Comparison of ENCODE assay signal across 7 mouse cellular contexts in the genomic region with DNA sequence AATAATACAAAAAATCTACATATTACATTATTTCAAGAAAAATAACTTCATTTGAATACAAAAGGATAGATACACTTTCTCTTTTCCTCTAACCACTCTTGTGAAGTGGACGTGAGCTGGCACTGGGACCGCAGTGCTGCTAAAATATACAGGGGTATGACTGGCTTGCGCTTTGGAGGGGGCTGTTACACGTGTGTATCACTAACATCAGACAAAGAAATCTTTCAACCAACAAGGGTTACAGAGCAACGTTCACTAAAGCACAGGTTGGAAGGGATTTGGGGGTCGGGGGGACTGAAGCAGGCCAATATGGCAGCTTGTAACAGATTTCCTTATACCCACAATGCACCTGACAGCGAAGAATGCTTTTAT.
DNase-seq lines count a peak whose midpoint lies in the region; ATAC-seq and TF ChIP-seq lines count a peak whose summit lies in the region.

No protein-coding gene starts in this region.

- no peak for DNase-seq in layer of hippocampus, adult 2 months (ENCODE audit: low spot score in 2 of 2)
- DNase-seq in layer of hippocampus, adult 8-10 months (ENCODE audit: low spot score in 2 of 2), result no peak
- DNase-seq in midbrain, postnatal 0 days (ENCODE audit: low spot score), result no peak
- DNase-seq in spleen, postnatal 36 days (ENCODE audit: low spot score in 2 of 2), result no peak
- no peak for DNase-seq in cerebellum, adult 18-20 months

- H3K27ac ChIP-seq in layer of hippocampus, adult 2 months, result peak overlapping the region; percentile 87
- no peak overlapping the region for H3K27ac ChIP-seq in embryonic facial prominence, embryonic 15.5 days (replicated peaks)
- peak overlapping the region; percentile 90 for H3K27ac ChIP-seq in hindbrain, embryonic 15.5 days (replicated peaks)
- H3K27ac ChIP-seq in midbrain, postnatal 0 days (ENCODE audit: low read depth, low read length), result no peak overlapping the region

- ATAC-seq in embryonic facial prominence, embryonic 15.5 days (ENCODE audit: insufficient number of reproducible peaks, low FRiP score, low TSS enrichment, low read depth), result no peak
- peak; percentile 50; the same call in 1 of the 2 replicates for ATAC-seq in hindbrain, embryonic 15.5 days (ENCODE audit: low FRiP score, low read depth)
- peak; percentile 25 for ATAC-seq in midbrain, postnatal 0 days (ENCODE audit: low FRiP score)

- no peaks in the 10 kb centered on the region for H3K27me3 ChIP-seq in embryonic facial prominence, embryonic 15.5 days
- H3K27me3 ChIP-seq in hindbrain, embryonic 15.5 days, result no peaks in the 10 kb centered on the region
- no peaks in the 10 kb centered on the region for H3K27me3 ChIP-seq in midbrain, postnatal 0 days (ENCODE audit: insufficient read depth, low read length)

- no peak overlapping the region for H3K9ac ChIP-seq in embryonic facial prominence, embryonic 15.5 days
- H3K9ac ChIP-seq in hindbrain, embryonic 15.5 days, result no peak overlapping the region; the same call in 1 of the 2 replicates
- H3K9ac ChIP-seq in midbrain, postnatal 0 days (replicated peaks; ENCODE audit: low read length, poor library complexity, severe bottlenecking), result no peak overlapping the region

- peak overlapping the region; percentile 51; the same call in 1 of the 2 replicates for H3K4me3 ChIP-seq in layer of hippocampus, adult 2 months
- peak overlapping the region; percentile 43 for H3K4me3 ChIP-seq in embryonic facial prominence, embryonic 15.5 days (replicated peaks)
- peak overlapping the region; percentile 37 for H3K4me3 ChIP-seq in hindbrain, embryonic 15.5 days
- H3K4me3 ChIP-seq in midbrain, postnatal 0 days (ENCODE audit: low read depth, low read length), result no peak overlapping the region

- H3K4me2 ChIP-seq in embryonic facial prominence, embryonic 15.5 days (replicated peaks), result peak overlapping the region; percentile 79
- H3K4me2 ChIP-seq in hindbrain, embryonic 15.5 days, result peak overlapping the region; percentile 80
- H3K4me2 ChIP-seq in midbrain, postnatal 0 days (ENCODE audit: low read depth, low read length, poor library complexity, severe bottlenecking), result peak overlapping the region; percentile 64; the same call in 1 of the 2 replicates

- H3K36me3 ChIP-seq in embryonic facial prominence, embryonic 15.5 days, result no peaks in the 10 kb centered on the region
- no peaks in the 10 kb centered on the region for H3K36me3 ChIP-seq in hindbrain, embryonic 15.5 days
- no peaks in the 10 kb centered on the region for H3K36me3 ChIP-seq in midbrain, postnatal 0 days (ENCODE audit: insufficient read depth, low read length)

- WGBS in embryonic facial prominence, embryonic 15.5 days, result 50% methylated on average over 7 of the region's 7 CpGs
- 56% methylated on average over 7 of the region's 7 CpGs for WGBS in hindbrain, embryonic 15.5 days
- WGBS in midbrain, postnatal 0 days, result 50% methylated on average over 7 of the region's 7 CpGs

- TF ChIP-seq CTCF in layer of hippocampus, adult 2 months (conservative IDR thresholded peaks at IDR 0.05), result no peak
- no peak for TF ChIP-seq CTCF in midbrain, postnatal 0 days (IDR thresholded peaks at IDR 0.05)

- peaks cover 6% of the 10 kb centered on the region; the same call in 1 of the 2 replicates for H3K4me1 ChIP-seq in embryonic facial prominence, embryonic 15.5 days
- peaks cover 26% of the 10 kb centered on the region for H3K4me1 ChIP-seq in hindbrain, embryonic 15.5 days (replicated peaks)
- H3K4me1 ChIP-seq in midbrain, postnatal 0 days (ENCODE audit: insufficient read depth, low read length), result peaks cover 4% of the 10 kb centered on the region; the same call in 1 of the 2 replicates

- H3K9me3 ChIP-seq in embryonic facial prominence, embryonic 15.5 days (replicated peaks), result no peaks in the 10 kb centered on the region
- H3K9me3 ChIP-seq in hindbrain, embryonic 15.5 days, result no peaks in the 10 kb centered on the region
- no peaks in the 10 kb centered on the region for H3K9me3 ChIP-seq in midbrain, postnatal 0 days (ENCODE audit: low read length)

Comparison
In these comparisons a context has a peak if more than half of its experiments do, and no peak if none do; other contexts are left out.
1. H3K27ac ChIP-seq: peak in layer of hippocampus, adult 2 months (single experiment) and hindbrain, embryonic 15.5 days (single experiment); none in embryonic facial prominence, embryonic 15.5 days (single experiment) and midbrain, postnatal 0 days (single experiment).
2. Peak in every context shown above with its lines, with median percentiles within 50 percentile points of each other: H3K4me2 ChIP-seq.